Mouse (Mus musculus) CH12.LX (cell line): ENCODE results near the gene 2810021J22Rik. TPM values are rescaled to one million over a fixed set of nuclear protein-coding genes. Genes with fewer than 3 reads are reported as not detected.

Source experiments
- polyA plus RNA-seq: library from polyadenylated mRNA; unstranded; fragments of >175 nt; gene quantifications from 2 replicates; pipeline ENCODE4 v1.2.1, GENCODE M21; 2012; ENCODE audit warnings: low read depth; ENCODE audit not compliant: insufficient read length
- total RNA-seq, 2 experiments: library from RNA; depleted of rRNA; stranded (reverse); fragments of 300-350 nt in 1 of 2; fragments of >200 nt in 1 of 2; gene quantifications; 2 replicates each; pipeline ENCODE4 v1.2.3; 2012 to 2014

The 2810021J22Rik gene
- total and polyA plus RNA-seq, 3 experiments, result 3.3 to 4.8 (median 3.4) TPM

Other genes with a start within 250 kb of the 2810021J22Rik start
Only the 20 nearest of the 22 such genes appear.
- gene Olfr322, start 208.4 kb upstream of the 2810021J22Rik start, total RNA-seq (2012; rRNA removed), result not detected in 2 replicates
- not detected in 2 replicates for gene Olfr322, start 208.4 kb upstream of the 2810021J22Rik start, total RNA-seq (2014; rRNA removed)
- not detected in 2 replicates for gene Olfr322, start 208.4 kb upstream of the 2810021J22Rik start, polyA plus RNA-seq
- gene Olfr320, start 186.1 kb upstream of the 2810021J22Rik start, total RNA-seq (2012; rRNA removed), result not detected in 2 replicates
- gene Olfr320, start 186.1 kb upstream of the 2810021J22Rik start, total RNA-seq (2014; rRNA removed), result not detected in 2 replicates
- not detected in 2 replicates for gene Olfr320, start 186.1 kb upstream of the 2810021J22Rik start, polyA plus RNA-seq
- gene Olfr319, start 168.1 kb upstream of the 2810021J22Rik start, total RNA-seq (2012; rRNA removed), result not detected in 2 replicates
- gene Olfr319, start 168.1 kb upstream of the 2810021J22Rik start, total RNA-seq (2014; rRNA removed), result not detected in 2 replicates
- not detected in 2 replicates for gene Olfr319, start 168.1 kb upstream of the 2810021J22Rik start, polyA plus RNA-seq
- not detected in 2 replicates for gene Olfr318, start 143.2 kb upstream of the 2810021J22Rik start, total RNA-seq (2012; rRNA removed)
- gene Olfr318, start 143.2 kb upstream of the 2810021J22Rik start, total RNA-seq (2014; rRNA removed), result not detected in 2 replicates
- gene Olfr318, start 143.2 kb upstream of the 2810021J22Rik start, polyA plus RNA-seq, result not detected in 2 replicates
- gene Olfr317, start 128.0 kb upstream of the 2810021J22Rik start, total RNA-seq (2012; rRNA removed), result not detected in 2 replicates
- not detected in 2 replicates for gene Olfr317, start 128.0 kb upstream of the 2810021J22Rik start, total RNA-seq (2014; rRNA removed)
- not detected in 2 replicates for gene Olfr317, start 128.0 kb upstream of the 2810021J22Rik start, polyA plus RNA-seq
- not detected in 2 replicates for gene Olfr316, start 114.5 kb upstream of the 2810021J22Rik start, total RNA-seq (2012; rRNA removed)
- not detected in 2 replicates for gene Olfr316, start 114.5 kb upstream of the 2810021J22Rik start, total RNA-seq (2014; rRNA removed)
- gene Olfr316, start 114.5 kb upstream of the 2810021J22Rik start, polyA plus RNA-seq, result not detected in 2 replicates
- gene Olfr315, start 94.0 kb upstream of the 2810021J22Rik start, total RNA-seq (2012; rRNA removed), result not detected in 2 replicates
- not detected in 2 replicates for gene Olfr315, start 94.0 kb upstream of the 2810021J22Rik start, total RNA-seq (2014; rRNA removed)
- not detected in 2 replicates for gene Olfr315, start 94.0 kb upstream of the 2810021J22Rik start, polyA plus RNA-seq
- not detected in 2 replicates for gene Olfr314, start 84.3 kb upstream of the 2810021J22Rik start, total RNA-seq (2012; rRNA removed)
- gene Olfr314, start 84.3 kb upstream of the 2810021J22Rik start, total RNA-seq (2014; rRNA removed), result not detected in 2 replicates
- gene Olfr314, start 84.3 kb upstream of the 2810021J22Rik start, polyA plus RNA-seq, result not detected in 2 replicates
- gene Fam183b, start 65.3 kb upstream of the 2810021J22Rik start, total RNA-seq (2012; rRNA removed), result 0.67 and 0.72 TPM in 2 replicates
- not detected in 2 replicates for gene Fam183b, start 65.3 kb upstream of the 2810021J22Rik start, total RNA-seq (2014; rRNA removed)
- gene Fam183b, start 65.3 kb upstream of the 2810021J22Rik start, polyA plus RNA-seq, result not detected in 2 replicates
- gene Olfr313, start 52.2 kb upstream of the 2810021J22Rik start, total RNA-seq (2012; rRNA removed), result 0.04 and 0.13 TPM in 2 replicates
- gene Olfr313, start 52.2 kb upstream of the 2810021J22Rik start, total RNA-seq (2014; rRNA removed), result not detected in 2 replicates
- 0.09 and 0.10 TPM in 2 replicates for gene Olfr313, start 52.2 kb upstream of the 2810021J22Rik start, polyA plus RNA-seq
- not detected in 2 replicates for gene Olfr312, start 38.0 kb upstream of the 2810021J22Rik start, total RNA-seq (2012; rRNA removed)
- gene Olfr312, start 38.0 kb upstream of the 2810021J22Rik start, total RNA-seq (2014; rRNA removed), result not detected in 2 replicates
- gene Olfr312, start 38.0 kb upstream of the 2810021J22Rik start, polyA plus RNA-seq, result not detected in 2 replicates
- not detected in 2 replicates for gene Olfr311, start 28.0 kb upstream of the 2810021J22Rik start, total RNA-seq (2012; rRNA removed)
- not detected in 2 replicates for gene Olfr311, start 28.0 kb upstream of the 2810021J22Rik start, total RNA-seq (2014; rRNA removed)
- gene Olfr311, start 28.0 kb upstream of the 2810021J22Rik start, polyA plus RNA-seq, result not detected in 2 replicates
- 2.9 and 3.1 TPM in 2 replicates for gene Gm12258, start 20.1 kb upstream of the 2810021J22Rik start, total RNA-seq (2012; rRNA removed)
- 1.4 and 1.5 TPM in 2 replicates for gene Gm12258, start 20.1 kb upstream of the 2810021J22Rik start, total RNA-seq (2014; rRNA removed)
- gene Gm12258, start 20.1 kb upstream of the 2810021J22Rik start, polyA plus RNA-seq, result 1.6 and 2.2 TPM in 2 replicates
- 5.7 and 7.0 TPM in 2 replicates for gene Zfp39, start 37.0 kb downstream of the 2810021J22Rik start, total RNA-seq (2012; rRNA removed)
- gene Zfp39, start 37.0 kb downstream of the 2810021J22Rik start, total RNA-seq (2014; rRNA removed), result 6.2 and 6.8 TPM in 2 replicates
- gene Zfp39, start 37.0 kb downstream of the 2810021J22Rik start, polyA plus RNA-seq, result 5.8 and 6.7 TPM in 2 replicates
- not detected in 2 replicates for gene Btnl10, start 50.7 kb downstream of the 2810021J22Rik start, total RNA-seq (2012; rRNA removed)
- gene Btnl10, start 50.7 kb downstream of the 2810021J22Rik start, total RNA-seq (2014; rRNA removed), result not detected in 2 replicates
- gene Btnl10, start 50.7 kb downstream of the 2810021J22Rik start, polyA plus RNA-seq, result not detected in 2 replicates
- gene Rnf187, start 71.7 kb downstream of the 2810021J22Rik start, total RNA-seq (2012; rRNA removed), result 185 and 230 TPM in 2 replicates
- 175 and 188 TPM in 2 replicates for gene Rnf187, start 71.7 kb downstream of the 2810021J22Rik start, total RNA-seq (2014; rRNA removed)
- gene Rnf187, start 71.7 kb downstream of the 2810021J22Rik start, polyA plus RNA-seq, result 181 and 195 TPM in 2 replicates
- 0.34 TPM in 1 of 2 replicates, not detected in the other for gene Hist3h2ba, start 81.7 kb downstream of the 2810021J22Rik start, total RNA-seq (2012; rRNA removed)
- gene Hist3h2ba, start 81.7 kb downstream of the 2810021J22Rik start, total RNA-seq (2014; rRNA removed), result not detected in 2 replicates
- gene Hist3h2ba, start 81.7 kb downstream of the 2810021J22Rik start, polyA plus RNA-seq, result not detected in 2 replicates
- gene Hist3h2a, start 87.5 kb downstream of the 2810021J22Rik start, total RNA-seq (2012; rRNA removed), result 97.2 and 125 TPM in 2 replicates
- 4.4 and 6.1 TPM in 2 replicates for gene Hist3h2a, start 87.5 kb downstream of the 2810021J22Rik start, total RNA-seq (2014; rRNA removed)
- gene Hist3h2a, start 87.5 kb downstream of the 2810021J22Rik start, polyA plus RNA-seq, result 0.79 and 1.2 TPM in 2 replicates
- 0.21 and 0.47 TPM in 2 replicates for gene Trim17, start 87.5 kb downstream of the 2810021J22Rik start, total RNA-seq (2012; rRNA removed)
- not detected in 2 replicates for gene Trim17, start 87.5 kb downstream of the 2810021J22Rik start, total RNA-seq (2014; rRNA removed)
- 0.20 and 0.49 TPM in 2 replicates for gene Trim17, start 87.5 kb downstream of the 2810021J22Rik start, polyA plus RNA-seq
- gene Trim11, start 110.9 kb downstream of the 2810021J22Rik start, total RNA-seq (2012; rRNA removed), result 32.5 and 33.2 TPM in 2 replicates
- 22.5 and 23.2 TPM in 2 replicates for gene Trim11, start 110.9 kb downstream of the 2810021J22Rik start, total RNA-seq (2014; rRNA removed)
- gene Trim11, start 110.9 kb downstream of the 2810021J22Rik start, polyA plus RNA-seq, result 21.8 and 23.0 TPM in 2 replicates